ENCODE assay signal across 9 mouse cellular contexts in genomic region chr15:97970299-97970698, GRCm38 (mm10). TPM values are rescaled to one million over a fixed set of nuclear protein-coding genes. Genes with fewer than 3 reads are reported as not detected.
DNase-seq lines count a peak whose midpoint lies in the region; ATAC-seq and TF ChIP-seq lines count a peak whose summit lies in the region.
"Had no signal": no experiment of that assay in that cellular context is flagged by ENCODE, and none has a peak within 500 bp of the region (broad histone marks: within the 10 kb centered on the region; RNA-seq: fewer than 3 reads in every experiment).

No protein-coding gene starts in this region.

- no peaks in the 10 kb centered on the region for H3K4me1 ChIP-seq in cerebellum, adult 2 months (ENCODE audit: control insufficient read depth, insufficient read depth, low read length)
- peaks cover 44% of the 10 kb centered on the region for H3K4me1 ChIP-seq in midbrain, embryonic 10.5 days
- H3K4me1 ChIP-seq in midbrain, embryonic 16.5 days (ENCODE audit: control insufficient read depth, insufficient read depth, low read length), result peaks cover 9% of the 10 kb centered on the region

- no peak overlapping the region for H3K4me3 ChIP-seq in cerebellum, adult 2 months (replicated peaks; ENCODE audit: insufficient read depth, low read depth, low read length)
- no peak overlapping the region for H3K4me3 ChIP-seq in midbrain, embryonic 10.5 days
- no peak overlapping the region for H3K4me3 ChIP-seq in midbrain, embryonic 16.5 days (ENCODE audit: low read depth, low read length)

- no peak overlapping the region for H3K9ac ChIP-seq in midbrain, embryonic 16.5 days (ENCODE audit: low read depth, low read length)

- no peak for ATAC-seq in midbrain, embryonic 16.5 days
- ATAC-seq in megakaryocyte, adult 5-6 weeks (ENCODE audit: poor library complexity, severe bottlenecking), result peak; percentile 43; the same call in 1 of the 2 replicates
- ATAC-seq: Patski had no signal

- no peak for TF ChIP-seq POLR2A in cerebellum, adult 2 months (IDR thresholded peaks at IDR 0.05; ENCODE audit: borderline replicate concordance, insufficient read depth, low read length)

- TF ChIP-seq CTCF in cerebellum, adult 2 months (IDR thresholded peaks at IDR 0.05; ENCODE audit: borderline replicate concordance, insufficient read depth, low read depth, low read length), result peak; percentile 58

- DNase-seq in cerebellum, adult 2 months, result peak in 1 of 2 experiments; percentile 23
- DNase-seq in cerebellum, adult 11 months, result no peak
- DNase-seq in midbrain, embryonic 10.5 days (ENCODE audit: low spot score), result peak; percentile 45
- peak; percentile 69 for DNase-seq in embryo, embryonic 10 days (ENCODE audit: low spot score)
- DNase-seq in layer of hippocampus, adult 9-10 months (ENCODE audit: low spot score), result no peak
- no peak for DNase-seq in gastrocnemius, postnatal 14 days

- no peak overlapping the region for H3K27ac ChIP-seq in cerebellum, adult 2 months (ENCODE audit: insufficient read depth, low read length)
- no peak overlapping the region; the same call in 1 of the 2 replicates for H3K27ac ChIP-seq in midbrain, embryonic 10.5 days (replicated peaks)
- no peak overlapping the region for H3K27ac ChIP-seq in midbrain, embryonic 16.5 days (ENCODE audit: low read length)

- H3K27me3 ChIP-seq in cerebellum, adult 2 months (ENCODE audit: control insufficient read depth, insufficient read depth, low read length), result no peaks in the 10 kb centered on the region
- H3K27me3 ChIP-seq in midbrain, embryonic 10.5 days (ENCODE audit: low read depth, poor library complexity, severe bottlenecking), result no peaks in the 10 kb centered on the region
- no peaks in the 10 kb centered on the region for H3K27me3 ChIP-seq in midbrain, embryonic 16.5 days (ENCODE audit: control insufficient read depth, insufficient read depth, low read depth, low read length)
- H3K27me3 ChIP-seq: Patski had no signal

- WGBS in cerebellum, adult 2 months, result 45% methylated on average over 6 of the region's 6 CpGs
- 43% methylated on average over 6 of the region's 6 CpGs for WGBS in midbrain, embryonic 10.5 days
- WGBS in midbrain, embryonic 16.5 days, result 51% methylated on average over 6 of the region's 6 CpGs

- no peaks in the 10 kb centered on the region for H3K9me3 ChIP-seq in midbrain, embryonic 10.5 days (replicated peaks)
- H3K9me3 ChIP-seq in midbrain, embryonic 16.5 days (replicated peaks; ENCODE audit: control insufficient read depth, low read length, poor library complexity, severe bottlenecking), result no peaks in the 10 kb centered on the region

- intact Hi-C loops in gastrocnemius, postnatal 14 days (cut with DNase I; ENCODE audit: low total_unique reads), result no loop called here

- peaks cover 20% of the 10 kb centered on the region for H3K36me3 ChIP-seq in midbrain, embryonic 10.5 days
- H3K36me3 ChIP-seq in midbrain, embryonic 16.5 days (ENCODE audit: control insufficient read depth, insufficient read depth, low read length), result no peaks in the 10 kb centered on the region

- H3K4me2 ChIP-seq in midbrain, embryonic 16.5 days (ENCODE audit: low read length), result no peak overlapping the region

RNA-seq across cellular contexts. Expression of gene Tmem106c, which starts 6.3 kb away (rescaled TPM):
- polyA plus RNA-seq in cerebellum, adult 2 months (2012; rRNA removed), result 74.1 and 74.5 TPM in 2 replicates
- polyA plus RNA-seq in midbrain, embryonic 10.5 days (2016; fragmentation: Nextera tagmentation; extraction: Ambion mirVana), result 55.6 and 61.1 TPM in 2 replicates
- 52.5 and 57.2 TPM in 2 replicates for polyA plus RNA-seq in midbrain, embryonic 16.5 days (2015; fragmentation: Nextera tagmentation; extraction: Ambion mirVana)
- 12.4 and 18.5 TPM in 2 replicates for total RNA-seq in megakaryocyte, adult 5-6 weeks (2015)
- 13.5 and 14.1 TPM in 2 replicates for total RNA-seq in megakaryocyte, adult 5-6 weeks (2017)
- total RNA-seq in gastrocnemius, postnatal 14 days (2021), result 1 to 10 TPM; 8.0 to 8.7 TPM

RNA-seq across cellular contexts. Expression of gene Col2a1, which starts 34.2 kb away (rescaled TPM):
- 2.2 and 2.4 TPM in 2 replicates for polyA plus RNA-seq in cerebellum, adult 2 months (2012; rRNA removed)
- 142 and 151 TPM in 2 replicates for polyA plus RNA-seq in midbrain, embryonic 10.5 days (2016; fragmentation: Nextera tagmentation; extraction: Ambion mirVana)
- 22.6 and 34.8 TPM in 2 replicates for polyA plus RNA-seq in midbrain, embryonic 16.5 days (2015; fragmentation: Nextera tagmentation; extraction: Ambion mirVana)
- not detected in 2 replicates for total RNA-seq in megakaryocyte, adult 5-6 weeks (2015)
- not detected in 2 replicates for total RNA-seq in megakaryocyte, adult 5-6 weeks (2017)
- 10 to 100 TPM; 21.8 to 23.5 TPM for total RNA-seq in gastrocnemius, postnatal 14 days (2021)

RNA-seq across cellular contexts. Expression of gene Vdr, which starts 59.9 kb away (rescaled TPM):
- polyA plus RNA-seq in cerebellum, adult 2 months (2012; rRNA removed), result 0.41 and 0.46 TPM in 2 replicates
- 0.72 and 1.0 TPM in 2 replicates for polyA plus RNA-seq in midbrain, embryonic 10.5 days (2016; fragmentation: Nextera tagmentation; extraction: Ambion mirVana)
- polyA plus RNA-seq in midbrain, embryonic 16.5 days (2015; fragmentation: Nextera tagmentation; extraction: Ambion mirVana), result 0.05 and 0.15 TPM in 2 replicates
- 2.1 and 4.1 TPM in 2 replicates for total RNA-seq in megakaryocyte, adult 5-6 weeks (2015)
- total RNA-seq in megakaryocyte, adult 5-6 weeks (2017), result 0.59 and 1.4 TPM in 2 replicates
- total RNA-seq in gastrocnemius, postnatal 14 days (2021), result under 1 TPM; 0.12 to 0.49 TPM

Comparison
In these comparisons a context has a peak if more than half of its experiments do, and no peak if none do; other contexts are left out.
1. DNase-seq: peak in midbrain, embryonic 10.5 days (single experiment) and embryo, embryonic 10 days (single experiment); none in cerebellum, adult 11 months (single experiment), layer of hippocampus, adult 9-10 months (single experiment) and gastrocnemius, postnatal 14 days (single experiment).